Mouse (Mus musculus): ENCODE data around the gene Gtpbp3. TPM values are rescaled to one million over a fixed set of nuclear protein-coding genes. Genes with fewer than 3 reads are reported as not detected.
"Not testable (repeated sequence)": the region's sequence is repeated elsewhere in the genome, so short reads cannot be mapped to it uniquely, and the experiment has no call there.

Gtpbp3 gene
- polyA plus RNA-seq, 2 experiments = 1.3 to 9.2 TPM

DNA sequence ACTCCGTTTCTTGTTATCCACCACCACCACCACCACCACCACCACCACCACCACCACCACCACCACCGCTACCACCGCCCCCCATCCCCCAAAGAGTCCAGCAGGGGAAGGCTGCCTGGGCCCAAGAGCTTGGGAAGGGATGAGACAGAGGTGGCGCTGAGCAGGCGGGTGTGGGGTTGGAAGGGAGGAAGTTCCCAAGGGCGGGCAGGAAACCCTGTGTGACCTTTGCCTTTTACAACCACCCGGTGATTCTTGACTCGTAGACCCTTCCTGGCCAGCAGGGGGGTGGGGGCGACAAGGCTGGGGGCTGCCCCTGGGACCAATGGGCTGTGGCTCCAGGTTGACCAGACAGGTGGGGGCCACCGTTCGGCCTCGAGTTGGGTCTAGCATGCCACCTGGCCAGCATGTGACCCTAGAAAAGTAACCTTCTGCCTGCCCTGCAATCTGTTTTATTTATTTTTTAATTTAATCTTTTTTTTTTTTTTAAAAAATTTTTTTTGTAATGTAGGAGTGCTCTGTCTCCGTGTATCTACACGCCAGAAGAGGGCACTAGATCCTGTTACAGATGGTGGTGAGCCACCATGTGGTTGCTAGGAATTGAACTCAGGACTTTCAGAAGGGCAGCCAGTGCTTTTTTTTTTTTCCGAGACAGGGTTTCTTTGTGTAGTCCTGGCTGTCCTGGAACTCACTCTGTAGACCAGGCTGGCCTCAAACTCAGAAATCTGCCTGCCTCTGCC lies 25.3 kb downstream of the Gtpbp3 start:
- no peak for TF ChIP-seq EP300 (IDR thresholded peaks at IDR 0.05; ENCODE audit: low read depth)
- TF ChIP-seq CTCF (IDR thresholded peaks at IDR 0.05; ENCODE audit: low read depth) = 0 out of 2 replicates have a peak, but pooled peaks have one; percentile 8
- 29% methylated on average over 15 of the region's 15 CpGs for WGBS (ENCODE audit: insufficient replicate concordance)
- no peak for DNase-seq (ENCODE audit: low read depth in 3 of 3, low spot score in 3 of 3)
- Histone ChIP-seq H3K27ac (no peak overlapping the region), H3K36me3 (replicated peaks; ENCODE audit: control insufficient read depth, insufficient read depth, low read depth) (no peaks in the 10 kb centered on the region), H3K4me2 (ENCODE audit: low read depth) (no peak overlapping the region), H3K4me1 (replicated peaks; ENCODE audit: control insufficient read depth in 2 of 2, insufficient read depth in 2 of 2, low read length in 1 of 2) (peaks cover 5 to 7% of the 10 kb centered on the region in 2 experiments; a peak in 3 of 4 replicates), H3K9me3 (ENCODE audit: control insufficient read depth, low read length) (no peaks in the 10 kb centered on the region), H3K27me3 (ENCODE audit: control insufficient read depth, insufficient read depth, low read length) (peaks cover 8% of the 10 kb centered on the region), H3K4me3 (ENCODE audit: insufficient read depth in 1 of 2, low read depth in 2 of 2, low read length in 2 of 2) (no peak overlapping the region), H3K9ac (replicated peaks) (no peak overlapping the region)
- ATAC-seq (ENCODE audit: insufficient read depth) = no peak

DNA sequence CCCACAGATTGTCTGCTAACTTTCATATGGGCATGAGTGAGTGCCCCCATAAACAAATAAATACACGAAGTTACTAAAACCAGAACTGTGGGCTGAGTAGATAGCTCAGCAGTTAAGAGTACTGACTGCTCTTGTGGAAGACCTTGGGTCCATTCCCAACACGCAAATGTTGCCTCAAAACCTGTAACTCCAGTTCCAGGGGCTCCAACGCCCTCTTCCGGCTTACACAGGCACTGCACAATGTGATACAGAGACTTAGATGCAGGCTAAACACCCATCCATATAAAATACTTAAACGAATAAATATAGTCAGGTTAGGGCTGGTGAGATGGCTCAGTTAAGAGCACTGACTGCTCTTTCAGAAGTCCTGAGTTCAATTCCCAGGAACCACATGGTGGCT lies 27.1 kb downstream of the Gtpbp3 start:
- no peak for DNase-seq (ENCODE audit: low read depth in 3 of 3, low spot score in 3 of 3)
- Histone ChIP-seq H3K4me3 (ENCODE audit: insufficient read depth in 1 of 2, low read depth in 2 of 2, low read length in 2 of 2) (no peak overlapping the region), H3K9ac (replicated peaks) (no peak overlapping the region), H3K4me1 (replicated peaks; ENCODE audit: control insufficient read depth in 2 of 2, insufficient read depth in 2 of 2, low read length in 1 of 2) (peaks cover 5 to 7% of the 10 kb centered on the region in 2 experiments; a peak in 3 of 4 replicates), H3K4me2 (ENCODE audit: low read depth) (no peak overlapping the region), H3K9me3 (ENCODE audit: control insufficient read depth, low read length) (no peaks in the 10 kb centered on the region), H3K27me3 (ENCODE audit: control insufficient read depth, insufficient read depth, low read length) (no peaks in the 10 kb centered on the region), H3K27ac (no peak overlapping the region), H3K36me3 (replicated peaks; ENCODE audit: control insufficient read depth, insufficient read depth, low read depth) (no peaks in the 10 kb centered on the region)
- ATAC-seq (ENCODE audit: insufficient read depth) = no peak
- WGBS (ENCODE audit: insufficient replicate concordance) = 62% methylated on average over 5 of the region's 5 CpGs
- TF ChIP-seq CTCF (IDR thresholded peaks at IDR 0.05; ENCODE audit: low read depth) (peak; percentile 26; the same call in 1 of the 2 replicates), EP300 (IDR thresholded peaks at IDR 0.05; ENCODE audit: low read depth) (no peak)

- no peak overlapping the region for H3K27ac ChIP-seq
- H3K9ac ChIP-seq (replicated peaks) = no peak overlapping the region
- H3K4me1 ChIP-seq (replicated peaks; ENCODE audit: control insufficient read depth in 2 of 2, insufficient read depth in 2 of 2, low read length in 1 of 2) = peaks cover 3 to 5% of the 10 kb centered on the region in 2 experiments; a peak in 3 of 4 replicates
- WGBS (ENCODE audit: insufficient replicate concordance) = 39% methylated on average over 6 of the region's 6 CpGs
- ATAC-seq (ENCODE audit: insufficient read depth) (no peak), DNase-seq (ENCODE audit: low read depth in 3 of 3, low spot score in 3 of 3) (no peak)
- no peak overlapping the region for H3K4me2 ChIP-seq (ENCODE audit: low read depth)
- H3K27me3 ChIP-seq (ENCODE audit: control insufficient read depth, insufficient read depth, low read length) = no peaks in the 10 kb centered on the region
- TF ChIP-seq CTCF (IDR thresholded peaks at IDR 0.05; ENCODE audit: low read depth) = no peak
- TF ChIP-seq EP300 (IDR thresholded peaks at IDR 0.05; ENCODE audit: low read depth) = no peak
- H3K36me3 ChIP-seq (replicated peaks; ENCODE audit: control insufficient read depth, insufficient read depth, low read depth) = no peaks in the 10 kb centered on the region
- no peak overlapping the region for H3K4me3 ChIP-seq (ENCODE audit: insufficient read depth in 1 of 2, low read depth in 2 of 2, low read length in 2 of 2)
- H3K9me3 ChIP-seq (ENCODE audit: control insufficient read depth, low read length) = no peaks in the 10 kb centered on the region
Observed at GRCm38 (mm10) chr8:71516786-71517185, 28.9 kb downstream of the Gtpbp3 start.

GRCm38 (mm10) chr8:71519037-71519825 lies 31.3 kb downstream of the Gtpbp3 start:
- not testable (repeated sequence) for H3K4me3 ChIP-seq (ENCODE audit: insufficient read depth in 1 of 2, low read depth in 2 of 2, low read length in 2 of 2); H3K27me3 ChIP-seq (ENCODE audit: control insufficient read depth, insufficient read depth, low read length); H3K27ac ChIP-seq; ATAC-seq (ENCODE audit: insufficient read depth); H3K4me1 ChIP-seq (replicated peaks; ENCODE audit: control insufficient read depth in 2 of 2, insufficient read depth in 2 of 2, low read length in 1 of 2); H3K36me3 ChIP-seq (replicated peaks; ENCODE audit: control insufficient read depth, insufficient read depth, low read depth); H3K4me2 ChIP-seq (ENCODE audit: low read depth); H3K9me3 ChIP-seq (ENCODE audit: control insufficient read depth, low read length); H3K9ac ChIP-seq (replicated peaks)
- WGBS (ENCODE audit: insufficient replicate concordance) = 27% methylated on average over 10 of the region's 10 CpGs
- TF ChIP-seq CTCF (IDR thresholded peaks at IDR 0.05; ENCODE audit: low read depth) = peak; percentile 60
- peak in 2 of 3 experiments; percentile 23 to 55 for DNase-seq (ENCODE audit: low read depth in 3 of 3, low spot score in 3 of 3)

DNA sequence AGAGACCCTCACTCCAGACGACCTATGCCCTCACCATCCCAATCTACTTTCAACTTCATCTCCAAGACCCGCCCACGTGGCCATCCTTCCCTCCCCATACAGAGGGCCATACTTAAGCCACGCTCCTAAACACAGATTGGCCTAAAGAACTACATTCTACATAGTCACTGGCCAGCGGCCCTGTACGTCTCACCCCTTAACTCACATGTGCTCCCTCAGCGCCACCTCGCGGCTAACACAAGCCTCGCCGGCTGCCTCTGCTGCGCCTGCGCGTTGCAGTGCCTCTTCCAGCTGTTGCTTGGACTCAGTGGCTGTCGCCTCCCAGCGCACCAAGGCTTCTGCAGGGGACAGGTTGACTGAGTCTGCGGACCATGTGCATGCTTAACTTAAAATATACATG lies 33.7 kb downstream of the Gtpbp3 start:
- ATAC-seq (ENCODE audit: insufficient read depth) = peak; percentile 75
- Histone ChIP-seq H3K27me3 (ENCODE audit: control insufficient read depth, insufficient read depth, low read length) (peaks cover 15% of the 10 kb centered on the region), H3K27ac (no peak overlapping the region), H3K4me1 (replicated peaks; ENCODE audit: control insufficient read depth in 2 of 2, insufficient read depth in 2 of 2, low read length in 1 of 2) (no peaks in the 10 kb centered on the region; a peak in 1 of 4 replicates), H3K4me2 (ENCODE audit: low read depth) (no peak overlapping the region), H3K36me3 (replicated peaks; ENCODE audit: control insufficient read depth, insufficient read depth, low read depth) (no peaks in the 10 kb centered on the region), H3K9ac (replicated peaks) (no peak overlapping the region), H3K4me3 (ENCODE audit: insufficient read depth in 1 of 2, low read depth in 2 of 2, low read length in 2 of 2) (no peak overlapping the region), H3K9me3 (ENCODE audit: control insufficient read depth, low read length) (no peaks in the 10 kb centered on the region)
- peak; percentile 66 to 75 (median 69) for DNase-seq (ENCODE audit: low read depth in 3 of 3, low spot score in 3 of 3)
- WGBS (ENCODE audit: insufficient replicate concordance) = 3% methylated on average over 17 of the region's 17 CpGs
- TF ChIP-seq EP300 (IDR thresholded peaks at IDR 0.05; ENCODE audit: low read depth) = no peak
- peak; percentile 96 for TF ChIP-seq CTCF (IDR thresholded peaks at IDR 0.05; ENCODE audit: low read depth)
